Mouse (Mus musculus) bone marrow macrophage, adult 2 months (primary cell): ENCODE measurements at regions not wholly inside any gene's neighbourhood (a gene's known extent, or its start where the extent isn't known, plus 50 kb on each side); places are given as distances from the start of the nearest gene placed in this dataset.
"Not testable (repeated sequence)": the region's sequence is repeated elsewhere in the genome, so short reads cannot be mapped to it uniquely, and the experiment has no call there.

Source experiments
- CTCF ChIP-seq: IDR thresholded peaks from 2 replicates; pipeline ENCODE4 v1.5.1; 2012; ENCODE audit warnings: low read depth, mild to moderate bottlenecking, low read length, moderate library complexity
- POLR2A ChIP-seq: IDR thresholded peaks from 2 replicates; pipeline ENCODE4 v1.6.1; 2012; ENCODE audit warnings: mild to moderate bottlenecking, low read depth, low read length, borderline replicate concordance

DNA sequence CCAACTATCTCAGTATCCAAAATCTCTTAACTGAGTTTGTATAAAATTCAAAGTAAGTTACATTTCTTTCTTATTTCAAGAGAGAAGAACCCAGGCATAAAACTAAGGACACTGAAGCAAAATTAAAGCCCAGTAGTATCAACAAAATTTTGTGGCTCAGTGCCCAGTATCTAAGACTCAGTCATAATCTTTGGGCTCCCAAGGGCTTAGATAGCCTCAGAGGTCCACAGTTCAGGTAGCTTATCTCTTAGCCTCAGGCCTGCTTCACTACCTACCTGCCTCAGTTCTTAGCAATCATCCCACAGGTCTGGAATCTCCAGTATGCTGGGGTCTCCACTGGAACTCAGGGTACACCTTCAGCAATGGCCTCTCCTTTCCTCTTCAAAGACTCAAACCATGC is 835.6 kb upstream of the Olfr1507 start:
- TF ChIP-seq CTCF, POLR2A: not testable (repeated sequence)
